Mouse (Mus musculus) ES-E14 (cell line): ENCODE data around the gene Chodl. TPM values are rescaled to one million over a fixed set of nuclear protein-coding genes. Genes with fewer than 3 reads are reported as not detected.

Experiments used
- DNase-seq: peaks from one replicate; pipeline ENCODE4 v3.0.0-alpha.2; 2013; ENCODE audit warnings: low read depth, low spot score
- H3K27ac ChIP-seq: 2 replicates; pipeline ENCODE4 v1.5.1; 2012; ENCODE audit warnings: low read depth, mild to moderate bottlenecking, low read length, moderate library complexity, mixed read lengths; ENCODE audit not compliant: poor library complexity, insufficient read depth, severe bottlenecking
- H3K36me3 ChIP-seq: 2 replicates; pipeline ENCODE4 v1.6.1; 2012; ENCODE audit warnings: mild to moderate bottlenecking, low read length, moderate library complexity, mixed read lengths; ENCODE audit not compliant: control insufficient read depth, poor library complexity, insufficient read depth, severe bottlenecking
- H3K4me1 ChIP-seq, 2 experiments: fragments of 150-350 bp in 1 of 2; sonication (generic) in 1 of 2; 2 replicates each; pipeline ENCODE4 v1.6.1; 2012; ENCODE audit warnings: low read length in 2 of 2, mild to moderate bottlenecking in 1 of 2, mixed read lengths in 1 of 2; ENCODE audit not compliant: control insufficient read depth in 2 of 2, insufficient read depth in 2 of 2, poor library complexity in 1 of 2
- H3K4me3 ChIP-seq, 2 experiments: fragments of 150-350 bp in 1 of 2; sonication (generic) in 1 of 2; 2 replicates each; pipeline ENCODE4 v1.5.1; 2012; ENCODE audit warnings: low read length in 2 of 2, low read depth in 1 of 2, mild to moderate bottlenecking in 1 of 2, mixed read lengths in 1 of 2; ENCODE audit not compliant: insufficient read depth in 1 of 2, poor library complexity in 1 of 2, severe bottlenecking in 1 of 2
- H3K9ac ChIP-seq: 2 replicates; pipeline ENCODE4 v1.6.1; 2012; ENCODE audit warnings: low read depth, mild to moderate bottlenecking, low read length, mixed read lengths; ENCODE audit not compliant: poor library complexity, insufficient read depth, severe bottlenecking
- H3K9me3 ChIP-seq: fragments of 150-350 bp; sonication (generic); 2 replicates; pipeline ENCODE4 v1.6.1; 2012; ENCODE audit warnings: low read depth, mild to moderate bottlenecking, low read length; ENCODE audit not compliant: control insufficient read depth, insufficient read depth
- CHD2 ChIP-seq: IDR thresholded peaks from 2 replicates; pipeline ENCODE4 v1.6.1; 2014; ENCODE audit warnings: mild to moderate bottlenecking, low read depth, low read length, inconsistent platforms
- HCFC1 ChIP-seq: IDR thresholded peaks from 2 replicates; pipeline ENCODE4 v1.6.1; 2012; ENCODE audit warnings: low read length, inconsistent platforms, borderline replicate concordance; ENCODE audit not compliant: insufficient read depth
- MAFK ChIP-seq: IDR thresholded peaks from 2 replicates; pipeline ENCODE4 v1.6.1; 2014; ENCODE audit warnings: mild to moderate bottlenecking, low read depth, low read length, inconsistent platforms; ENCODE audit not compliant: insufficient read depth
- ZC3H11A ChIP-seq: IDR thresholded peaks from 2 replicates; pipeline ENCODE4 v1.6.1; 2012; ENCODE audit warnings: low read depth, mild to moderate bottlenecking, inconsistent platforms, low read length, borderline replicate concordance
- ZNF384 ChIP-seq: IDR thresholded peaks from 2 replicates; pipeline ENCODE4 v1.6.1; 2012; ENCODE audit warnings: low read depth, low read length, inconsistent platforms
- in situ Hi-C, 2 experiments: fragments of 600-800 bp; cut with MboI; formaldehyde crosslinking; loops; one replicate each; pipeline ENCODE4 v1.15.1; 2025; ENCODE audit warnings: low sequenced_read_pairs in 2 of 2, inconsistent platforms in 1 of 2; ENCODE audit not compliant: unreplicated experiment in 2 of 2
- total RNA-seq: library from RNA; depleted of rRNA; stranded (reverse); fragments of 300-350 nt; gene quantifications from 2 replicates; pipeline ENCODE4 v1.2.3, GENCODE M21; 2012; rRNA removed

Chodl gene
- total RNA-seq, 1 experiment, result 0.13 TPM

- H3K4me1 ChIP-seq, result no peaks in the 10 kb centered on the region
- H3K9ac ChIP-seq, result no peak overlapping the region
- no peaks in the 10 kb centered on the region for H3K9me3 ChIP-seq
- H3K4me3 ChIP-seq, result no peak overlapping the region
- DNase-seq, result no peak
- H3K27ac ChIP-seq, result no peak overlapping the region
- no peaks in the 10 kb centered on the region for H3K36me3 ChIP-seq
- no peak for TF ChIP-seq CHD2
- TF ChIP-seq ZNF384, result no peak
- no peak for TF ChIP-seq HCFC1
- no peak for TF ChIP-seq MAFK
- TF ChIP-seq ZC3H11A, result no peak
- in situ Hi-C loops, result no loop called here
Observed at GRCm38 (mm10) chr16:78976384-78976783, 45.6 kb downstream of the Chodl start.

Other genes with a start within 250 kb of the Chodl start
- gene Tmprss15, start 160.1 kb downstream of the Chodl start, total RNA-seq, result not detected in 2 replicates